Mouse (Mus musculus): ENCODE data around the gene Gm3043. TPM values are rescaled to one million over a fixed set of nuclear protein-coding genes. Genes with fewer than 3 reads are reported as not detected.

Gm3043 gene
- not detected for polyA plus RNA-seq (2014; fragmentation: Illumina TruSeq; extraction: RNeasy Lipid Tissue Mini Kit (QIAGEN cat#74804); ENCODE audit: low read depth, low replicate concordance)

GRCm38 (mm10) chr14:3688483-3688882 lies at the start of gene Gm3043:
Gene Gm3043, plus strand, starts transcription at chr14:3688783.

GRCm38 (mm10) chr14:3651730-3652129 lies 36.9 kb upstream of the Gm3043 start, which contains the start of gene Gm3020:
Gene Gm3020, plus strand, starts transcription at chr14:3652030.

Other genes with a start within 250 kb of the Gm3043 start
- not detected for gene Gm10408, start 239.4 kb upstream of the Gm3043 start, polyA plus RNA-seq (2014; fragmentation: Illumina TruSeq; extraction: RNeasy Lipid Tissue Mini Kit (QIAGEN cat#74804); ENCODE audit: low read depth, low replicate concordance)
- not detected for gene Gm3012, start 54.3 kb upstream of the Gm3043 start, polyA plus RNA-seq (2014; fragmentation: Illumina TruSeq; extraction: RNeasy Lipid Tissue Mini Kit (QIAGEN cat#74804); ENCODE audit: low read depth, low replicate concordance)
- not detected for gene Gm3020, start 36.8 kb upstream of the Gm3043 start, polyA plus RNA-seq (2014; fragmentation: Illumina TruSeq; extraction: RNeasy Lipid Tissue Mini Kit (QIAGEN cat#74804); ENCODE audit: low read depth, low replicate concordance)
- gene Gm3002, start 121.3 kb downstream of the Gm3043 start, polyA plus RNA-seq (2014; fragmentation: Illumina TruSeq; extraction: RNeasy Lipid Tissue Mini Kit (QIAGEN cat#74804); ENCODE audit: low read depth, low replicate concordance): not detected
- gene Gm3033, start 157.5 kb downstream of the Gm3043 start, polyA plus RNA-seq (2014; fragmentation: Illumina TruSeq; extraction: RNeasy Lipid Tissue Mini Kit (QIAGEN cat#74804); ENCODE audit: low read depth, low replicate concordance): not detected
- not detected for gene Gm2916, start 195.4 kb downstream of the Gm3043 start, polyA plus RNA-seq (2014; fragmentation: Illumina TruSeq; extraction: RNeasy Lipid Tissue Mini Kit (QIAGEN cat#74804); ENCODE audit: low read depth, low replicate concordance)
- not detected for gene Gm3029, start 243.0 kb downstream of the Gm3043 start, polyA plus RNA-seq (2014; fragmentation: Illumina TruSeq; extraction: RNeasy Lipid Tissue Mini Kit (QIAGEN cat#74804); ENCODE audit: low read depth, low replicate concordance)